Mouse (Mus musculus) heart, postnatal 4 days (tissue): ENCODE measurements around the gene Col26a1. TPM values are rescaled to one million over a fixed set of nuclear protein-coding genes. Genes with fewer than 3 reads are reported as not detected.

ENCODE experiments used
- total RNA-seq, 2 experiments: library from RNA; stranded (reverse); gene quantifications; 2 replicates each; pipeline ENCODE4 v1.2.3; 2021

Col26a1 gene
- total RNA-seq, 2 experiments from 2014 or later: 10.7 to 11.4 TPM

Other genes with a start within 250 kb of the Col26a1 start
- not detected for gene Myl10, start 190.1 kb downstream of the Col26a1 start, total RNA-seq
- gene Ift22, start 24.9 kb upstream of the Col26a1 start, total RNA-seq: 10 to 100 TPM; 14.2 to 14.3 TPM
- 100 to 1,000 TPM; 177 to 180 TPM for gene Fis1, start 70.1 kb upstream of the Col26a1 start, total RNA-seq
- gene Cldn15, start 83.4 kb upstream of the Col26a1 start, total RNA-seq: 1 to 10 TPM; 4.7 to 6.8 TPM
- gene Plod3, start 103.8 kb upstream of the Col26a1 start, total RNA-seq: 10 to 100 TPM; 46.9 to 51.8 TPM
- gene Znhit1, start 104.8 kb upstream of the Col26a1 start, total RNA-seq: 10 to 100 TPM; 48.6 to 53.2 TPM
- gene Vgf, start 143.2 kb upstream of the Col26a1 start, total RNA-seq: not detected
- 10 to 100 TPM; 70.9 to 82.3 TPM for gene Ap1s1, start 162.9 kb upstream of the Col26a1 start, total RNA-seq
- 10 to 100 TPM; 13.4 to 14.0 TPM for gene Serpine1, start 189.1 kb upstream of the Col26a1 start, total RNA-seq
- gene Trim56, start 233.0 kb upstream of the Col26a1 start, total RNA-seq: 10 to 100 TPM; 15.7 to 15.9 TPM